Mouse (Mus musculus): ENCODE data around the gene Myh9. TPM values are rescaled to one million over a fixed set of nuclear protein-coding genes. Genes with fewer than 3 reads are reported as not detected.

Gene Myh9
- polyA plus RNA-seq, 2 experiments from 2014 or later = 243 to 280 TPM

Other genes with a start within 250 kb of the Myh9 start
- gene Apol10b, start 246.1 kb downstream of the Myh9 start, polyA plus RNA-seq (2017; shearing (Covaris generic)) = 1 to 10 TPM; 3.3 to 7.0 TPM
- gene Gm36245, start 242.9 kb downstream of the Myh9 start, polyA plus RNA-seq (2017; shearing (Covaris generic)) = not detected
- 1 to 10 TPM in 1 of 2 experiments, under 1 TPM in 1; 0.22 to 2.4 TPM for gene Apol11b, start 198.9 kb downstream of the Myh9 start, polyA plus RNA-seq (2017; shearing (Covaris generic))
- 10 to 100 TPM; 36.7 to 51.7 TPM for gene Apol7e, start 143.3 kb downstream of the Myh9 start, polyA plus RNA-seq (2017; shearing (Covaris generic))
- gene Apol9b, start 113.1 kb downstream of the Myh9 start, polyA plus RNA-seq (2017; shearing (Covaris generic)) = 10 to 100 TPM; 43.8 to 61.2 TPM
- gene Apol8, start 85.2 kb downstream of the Myh9 start, polyA plus RNA-seq (2017; shearing (Covaris generic)) = not detected
- 100 to 1,000 TPM; 219 to 245 TPM for gene Txn2, start 86.8 kb upstream of the Myh9 start, polyA plus RNA-seq (2017; shearing (Covaris generic))
- gene Foxred2, start 114.5 kb upstream of the Myh9 start, polyA plus RNA-seq (2017; shearing (Covaris generic)) = 1 to 10 TPM; 2.0 TPM
- gene Eif3d, start 128.6 kb upstream of the Myh9 start, polyA plus RNA-seq (2017; shearing (Covaris generic)) = 100 to 1,000 TPM; 169 to 182 TPM